Mouse (Mus musculus): ENCODE measurements around the gene Oard1. TPM values are rescaled to one million over a fixed set of nuclear protein-coding genes. Genes with fewer than 3 reads are reported as not detected.

Gene Oard1
- polyA plus RNA-seq, 1 experiment = 20.7 TPM

DNA sequence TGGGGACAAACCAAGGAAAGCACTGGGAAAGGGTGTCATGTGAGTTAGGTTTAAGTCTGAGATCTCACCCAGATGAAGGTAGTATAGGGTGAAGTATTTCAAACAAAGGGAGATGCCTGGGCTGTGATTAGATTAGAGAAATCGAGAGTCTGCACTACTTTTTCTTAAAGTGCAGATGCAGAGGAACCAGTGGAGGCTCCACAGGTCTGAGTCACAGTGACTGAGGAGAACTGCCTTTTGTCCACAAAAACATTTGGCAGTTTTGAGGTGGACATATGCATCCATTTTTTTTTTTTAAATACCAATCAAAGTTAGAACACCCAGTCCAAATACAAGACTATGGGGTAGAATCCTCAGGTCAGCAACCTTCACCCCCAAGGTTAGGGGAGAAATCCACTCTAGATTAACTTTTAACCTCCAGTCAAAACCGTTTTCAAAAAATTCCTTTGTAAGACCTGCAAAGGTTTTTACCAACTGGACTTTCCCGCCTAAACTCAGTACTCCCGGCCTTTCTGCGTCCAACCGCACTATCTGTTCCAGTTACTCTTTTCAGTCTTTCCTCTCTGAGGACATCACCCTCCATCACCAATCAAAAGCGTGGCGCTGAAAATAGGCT lies 1.8 kb upstream of the Oard1 start:
- DNase-seq (ENCODE audit: extremely low spot score in 1 of 2, low spot score in 1 of 2) = no peak

DNA sequence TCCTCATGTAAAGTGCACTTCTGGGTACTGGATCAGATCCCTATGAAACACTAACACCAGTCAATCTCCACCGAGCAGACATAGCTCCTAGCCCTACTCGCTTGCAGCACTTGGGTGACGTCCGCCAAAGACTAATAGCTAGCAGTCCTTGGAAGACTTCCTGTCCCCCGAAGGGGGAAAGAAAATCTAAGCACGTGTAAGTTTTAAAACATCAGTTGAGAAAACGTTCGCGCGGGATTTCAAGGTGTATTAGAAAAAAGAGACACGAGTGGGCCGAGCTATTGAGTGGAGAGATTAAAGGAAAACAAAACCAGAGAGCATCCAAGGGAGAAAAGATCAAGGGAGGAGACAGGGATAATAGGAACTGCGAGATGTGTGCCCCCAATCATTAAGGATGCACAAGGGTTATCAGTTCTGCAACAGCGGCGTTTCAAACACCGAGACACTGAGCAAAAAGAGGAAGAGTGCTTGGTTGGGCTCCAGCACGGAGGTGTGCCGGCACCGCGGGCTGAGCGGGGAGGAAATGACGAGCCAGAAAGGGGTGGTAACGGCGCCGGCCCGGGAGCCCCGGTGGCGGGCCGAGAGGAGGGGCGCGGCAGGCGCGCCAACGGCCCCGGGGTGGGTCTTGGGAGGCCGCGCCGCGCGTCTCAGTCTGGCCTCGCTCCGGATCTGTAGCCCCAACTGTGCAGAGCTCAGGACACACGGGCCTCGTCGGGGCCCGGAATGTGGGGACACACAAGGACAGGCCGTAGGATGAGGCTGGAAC lies 1.1 kb upstream of the Oard1 start:
- peak; percentile 25 to 67 for DNase-seq (ENCODE audit: extremely low spot score in 1 of 2, low spot score in 1 of 2)

DNA sequence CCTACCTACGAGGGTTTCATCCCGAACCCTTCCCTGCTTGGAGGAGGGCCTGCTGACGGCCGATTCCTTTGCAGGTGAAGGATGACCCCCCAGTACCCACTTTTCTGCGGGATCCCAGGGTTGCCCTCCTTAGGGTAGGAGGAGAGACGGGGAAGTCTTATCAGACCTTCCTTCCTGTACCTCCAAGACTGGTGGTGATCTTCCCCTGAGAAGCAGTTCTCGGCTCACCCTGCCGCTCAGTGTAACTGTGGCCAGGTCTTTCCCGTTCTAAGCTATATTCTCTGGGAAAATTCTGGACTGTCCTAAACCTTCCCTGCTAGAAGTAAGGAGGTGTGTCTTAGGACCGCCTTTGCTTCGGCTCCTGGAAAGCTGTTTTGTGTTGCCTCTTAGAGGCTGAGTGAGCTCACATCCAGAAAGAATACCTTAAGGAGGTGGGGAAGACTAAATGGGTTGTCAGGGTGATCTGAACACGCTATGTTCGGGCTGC lies 528 bp downstream of the Oard1 start:
- no peak for DNase-seq (ENCODE audit: extremely low spot score in 1 of 2, low spot score in 1 of 2)

DNA sequence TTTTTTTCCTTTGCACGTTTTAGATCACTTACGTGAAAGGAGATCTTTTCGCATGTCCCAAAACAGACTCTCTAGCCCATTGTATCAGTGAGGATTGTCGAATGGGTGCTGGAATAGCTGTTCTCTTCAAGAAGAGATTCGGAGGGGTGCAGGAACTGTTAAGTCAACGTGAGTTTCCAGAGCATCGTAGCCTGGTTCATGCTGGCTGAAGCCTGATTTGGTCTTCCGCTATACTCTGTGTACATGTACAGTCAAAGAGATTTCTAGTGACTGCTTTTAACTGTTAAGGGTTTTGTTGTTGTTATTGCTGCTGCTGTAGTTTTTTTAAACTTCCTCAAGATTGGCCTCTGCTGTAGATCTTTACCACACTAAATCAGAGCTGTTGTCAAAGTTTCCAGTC lies 1.4 kb downstream of the Oard1 start:
- no peak for DNase-seq (ENCODE audit: extremely low spot score in 1 of 2, low spot score in 1 of 2)

DNA sequence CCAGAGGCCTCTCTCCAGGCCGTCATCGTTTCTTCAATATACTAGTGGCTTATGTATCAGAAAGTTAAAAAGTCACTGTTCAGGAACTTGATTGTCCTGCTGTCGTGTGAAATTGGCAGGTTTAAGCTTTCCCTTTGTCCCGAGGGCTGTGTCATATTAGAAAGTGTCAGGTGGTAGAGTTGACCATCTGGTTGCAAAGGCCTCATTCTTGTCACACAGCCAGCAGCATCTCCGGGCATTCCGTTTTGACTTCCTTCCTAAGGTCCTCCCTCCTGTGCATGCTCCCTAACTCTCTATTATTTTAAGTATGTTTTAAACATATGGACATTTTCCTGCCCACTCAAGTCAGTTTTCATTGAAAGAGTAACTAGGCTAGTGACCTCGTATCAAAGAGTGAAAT lies 6.2 kb downstream of the Oard1 start:
- no peak for DNase-seq (ENCODE audit: extremely low spot score in 1 of 2, low spot score in 1 of 2)

DNA sequence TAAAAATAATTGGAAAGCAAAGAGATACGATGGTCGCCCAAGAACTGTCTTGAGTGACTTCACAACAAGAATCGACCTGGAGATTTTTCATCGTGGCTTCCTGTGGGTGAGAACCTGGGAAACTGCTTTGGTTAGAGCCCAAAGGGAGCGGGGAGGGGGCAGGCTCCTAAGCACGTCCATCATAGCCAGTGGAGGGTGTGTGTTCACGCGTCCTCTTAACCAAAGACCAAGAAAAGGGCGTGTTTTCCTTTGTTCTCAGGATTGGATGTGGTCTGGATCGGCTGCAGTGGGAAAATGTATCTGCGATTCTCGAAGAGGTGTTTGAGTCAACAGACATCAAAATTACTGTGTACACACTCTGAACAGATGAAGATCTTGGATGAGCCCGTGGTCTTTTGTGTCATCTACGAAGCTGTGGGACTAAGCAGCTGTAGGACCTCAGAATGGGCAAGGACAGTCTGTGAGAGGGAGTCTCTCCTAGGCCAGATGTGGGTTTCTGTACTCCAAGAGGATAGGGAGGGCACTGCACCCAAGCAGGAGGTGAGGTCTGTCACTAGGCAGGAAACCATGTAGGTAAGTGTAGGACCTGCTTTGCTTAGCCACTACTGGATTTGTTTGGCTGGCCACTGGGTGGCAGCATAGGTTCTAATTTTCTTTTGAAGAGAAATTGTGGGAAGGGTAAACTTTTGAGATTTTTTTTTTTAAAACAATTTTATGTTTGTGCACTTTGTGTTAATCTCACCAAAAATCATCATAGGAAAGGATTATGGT lies 6.8 kb downstream of the Oard1 start:
- peak in 1 of 2 experiments; percentile 77 for DNase-seq (ENCODE audit: extremely low spot score in 1 of 2, low spot score in 1 of 2)

DNA sequence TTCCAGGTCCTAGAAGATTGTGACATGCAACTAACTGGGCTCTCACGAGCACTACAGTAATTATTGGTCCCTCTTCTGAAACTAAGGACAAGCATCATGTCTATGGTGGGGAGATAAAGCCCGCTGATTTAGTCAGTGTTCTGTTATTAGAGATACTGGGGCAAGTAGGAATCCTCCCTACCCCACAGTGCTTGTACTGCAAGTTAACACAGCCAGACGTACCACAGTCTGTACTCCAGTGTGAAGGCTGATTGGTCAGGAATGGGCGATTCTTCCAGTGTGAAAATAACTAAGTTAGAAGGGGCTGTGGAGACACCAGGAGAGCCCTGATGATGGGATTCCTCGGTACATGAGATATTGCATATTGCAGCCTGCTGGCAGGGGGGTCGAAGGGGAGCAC lies 7.7 kb downstream of the Oard1 start:
- no peak for DNase-seq (ENCODE audit: extremely low spot score in 1 of 2, low spot score in 1 of 2)

DNA sequence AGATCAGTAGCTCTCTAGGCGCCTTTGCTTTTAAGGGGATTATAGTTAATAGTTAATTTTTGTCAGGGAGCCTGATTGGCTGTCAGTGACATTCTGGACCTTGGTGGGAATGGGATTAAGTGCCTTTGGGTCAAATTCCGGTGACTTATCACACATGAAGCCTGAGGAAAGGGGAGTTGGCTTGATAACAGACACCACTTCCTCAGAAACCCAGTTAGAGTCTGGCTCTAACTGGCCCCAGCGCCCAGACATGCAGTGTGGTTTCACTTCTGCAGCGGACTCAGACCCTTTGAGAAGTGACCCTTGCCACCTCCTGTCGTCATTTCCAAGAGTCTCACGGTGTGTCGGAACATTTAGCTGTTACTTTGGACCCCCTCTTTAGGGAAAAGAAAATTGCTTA lies 8.4 kb downstream of the Oard1 start:
- no peak for DNase-seq (ENCODE audit: extremely low spot score in 1 of 2, low spot score in 1 of 2)

DNA sequence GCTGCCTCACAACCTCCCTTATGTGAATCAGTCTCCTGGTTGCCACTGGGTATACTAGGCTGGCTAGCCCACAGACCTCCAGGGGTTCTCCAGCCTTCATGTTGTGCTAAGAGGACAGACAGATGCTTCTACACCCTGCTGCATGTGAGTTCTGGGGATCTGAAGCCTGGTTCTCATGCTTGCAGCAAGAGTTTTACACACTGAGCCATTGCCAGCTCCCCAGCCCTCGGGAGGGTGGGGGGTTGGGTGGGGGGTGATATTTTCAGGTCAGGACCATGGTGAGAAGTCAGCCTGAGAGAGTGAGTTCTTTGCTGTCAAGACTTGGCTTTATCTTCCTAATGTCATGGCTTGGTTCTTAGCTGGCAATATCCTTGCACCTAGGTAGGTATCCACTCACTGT lies 9.0 kb downstream of the Oard1 start:
- DNase-seq (ENCODE audit: extremely low spot score in 1 of 2, low spot score in 1 of 2) = no peak

DNA sequence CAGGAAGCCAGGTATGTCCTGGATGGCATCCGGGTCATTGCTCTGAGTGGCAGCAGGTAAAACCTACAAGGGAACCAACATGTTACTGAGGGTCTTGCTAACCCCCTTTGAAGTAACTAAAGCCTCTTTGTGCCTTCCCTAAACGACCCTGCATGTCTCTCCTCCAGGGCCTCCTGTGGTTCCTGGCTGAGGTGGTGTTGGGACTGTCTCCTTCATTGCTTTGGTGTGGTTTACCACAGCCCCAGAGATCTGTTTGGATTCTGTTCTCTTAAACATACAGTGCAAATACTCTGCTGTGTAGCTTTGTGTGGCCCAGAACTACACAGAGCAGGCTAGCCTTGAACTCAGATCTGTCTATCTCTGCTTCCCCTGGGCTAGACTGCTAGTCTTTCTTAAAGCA lies 9.8 kb downstream of the Oard1 start:
- DNase-seq (ENCODE audit: extremely low spot score in 1 of 2, low spot score in 1 of 2) = no peak

DNA sequence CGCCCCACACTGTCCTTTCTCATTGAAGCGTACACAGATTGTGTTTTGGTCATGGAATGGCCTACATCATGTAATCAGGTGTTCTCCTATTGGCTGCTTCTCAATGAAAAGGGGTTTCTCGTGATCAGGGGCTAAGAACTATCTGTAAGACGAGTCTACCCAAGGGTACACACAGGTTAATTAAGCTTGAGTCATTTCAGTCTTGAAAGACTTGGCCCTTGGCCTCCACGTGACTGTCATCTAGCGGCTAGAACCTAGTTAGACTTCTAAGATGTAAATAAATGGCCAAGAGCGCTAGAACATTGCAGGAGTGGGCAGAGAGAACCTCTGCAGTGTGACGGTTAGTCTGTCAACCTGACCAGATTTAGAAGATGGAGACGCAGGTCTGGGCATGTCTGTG lies 14.4 kb downstream of the Oard1 start:
- no peak for DNase-seq (ENCODE audit: extremely low spot score in 1 of 2, low spot score in 1 of 2)

DNA sequence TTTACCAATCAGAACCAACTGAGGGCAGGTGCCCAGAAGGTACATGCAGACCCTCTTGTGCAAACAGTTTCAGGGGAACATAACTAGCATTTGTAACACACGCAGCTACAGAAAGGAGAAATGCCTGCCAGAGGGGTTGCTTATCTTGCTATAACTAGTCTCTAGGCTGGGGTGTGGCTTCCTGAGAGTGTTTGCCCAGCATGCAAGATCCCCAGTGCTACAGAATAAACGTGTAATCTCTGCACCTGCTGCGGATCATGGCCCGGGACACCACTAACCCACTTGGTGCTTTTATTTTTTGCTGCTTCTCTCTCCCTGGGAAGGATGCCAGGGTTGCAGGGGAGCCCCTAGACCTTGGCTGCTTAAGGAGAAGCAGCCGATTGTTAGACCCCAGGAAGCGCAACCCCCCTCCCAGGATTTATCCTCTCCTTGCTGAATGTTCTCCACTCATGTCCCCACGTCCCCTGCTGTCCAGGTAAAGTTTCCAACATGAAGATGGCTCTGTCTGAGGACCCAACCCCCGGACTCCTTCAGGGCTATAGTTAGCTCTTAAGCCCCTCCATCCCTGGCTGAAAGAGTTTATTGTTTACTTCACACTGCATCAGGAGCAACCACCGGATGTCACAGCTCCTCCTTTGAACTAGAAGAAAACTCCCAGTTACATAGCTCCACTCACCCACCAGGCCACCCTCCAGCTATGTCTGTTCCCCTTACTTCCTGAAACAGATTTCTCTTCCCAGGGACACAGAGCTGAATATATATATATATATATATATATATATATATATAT lies 16.2 kb downstream of the Oard1 start:
- DNase-seq (ENCODE audit: extremely low spot score in 1 of 2, low spot score in 1 of 2) = no peak

DNA sequence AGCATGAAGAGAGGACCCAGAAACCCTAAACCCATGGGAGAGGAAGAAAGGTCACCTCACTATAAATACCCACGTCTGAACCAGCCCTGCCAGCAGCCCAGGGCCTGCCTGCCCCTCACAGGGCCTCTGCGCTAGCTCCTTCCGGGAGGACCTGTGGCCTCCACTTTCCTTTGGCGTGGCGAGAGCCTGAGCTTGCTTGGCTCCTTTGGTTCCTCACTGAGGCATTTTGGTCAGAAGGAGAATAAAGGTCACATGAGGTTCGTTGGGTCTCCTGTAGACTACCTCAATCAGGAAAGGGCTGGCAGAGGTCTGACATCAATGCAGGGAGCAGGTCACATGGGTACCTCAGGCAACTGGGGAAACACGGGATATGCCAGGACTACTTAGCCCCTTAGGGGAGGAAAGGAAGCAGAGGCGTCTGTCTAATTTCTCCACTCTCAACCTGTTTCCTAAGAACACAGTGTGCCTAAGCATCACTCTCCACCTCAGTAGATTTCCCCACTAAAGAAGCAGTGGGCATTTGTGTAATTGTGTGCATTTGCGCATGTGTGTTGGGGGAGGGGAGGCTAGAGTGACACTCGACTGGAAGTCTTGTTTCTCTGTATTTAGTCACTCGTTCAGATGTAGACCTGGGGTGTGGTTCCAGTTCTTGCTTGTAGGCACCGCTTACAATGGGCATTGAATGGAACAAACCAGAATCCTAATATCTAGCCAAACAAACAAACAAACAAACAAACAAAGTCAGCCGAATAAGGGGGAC lies 17.4 kb downstream of the Oard1 start:
- DNase-seq (ENCODE audit: extremely low spot score in 1 of 2, low spot score in 1 of 2) = no peak

DNA sequence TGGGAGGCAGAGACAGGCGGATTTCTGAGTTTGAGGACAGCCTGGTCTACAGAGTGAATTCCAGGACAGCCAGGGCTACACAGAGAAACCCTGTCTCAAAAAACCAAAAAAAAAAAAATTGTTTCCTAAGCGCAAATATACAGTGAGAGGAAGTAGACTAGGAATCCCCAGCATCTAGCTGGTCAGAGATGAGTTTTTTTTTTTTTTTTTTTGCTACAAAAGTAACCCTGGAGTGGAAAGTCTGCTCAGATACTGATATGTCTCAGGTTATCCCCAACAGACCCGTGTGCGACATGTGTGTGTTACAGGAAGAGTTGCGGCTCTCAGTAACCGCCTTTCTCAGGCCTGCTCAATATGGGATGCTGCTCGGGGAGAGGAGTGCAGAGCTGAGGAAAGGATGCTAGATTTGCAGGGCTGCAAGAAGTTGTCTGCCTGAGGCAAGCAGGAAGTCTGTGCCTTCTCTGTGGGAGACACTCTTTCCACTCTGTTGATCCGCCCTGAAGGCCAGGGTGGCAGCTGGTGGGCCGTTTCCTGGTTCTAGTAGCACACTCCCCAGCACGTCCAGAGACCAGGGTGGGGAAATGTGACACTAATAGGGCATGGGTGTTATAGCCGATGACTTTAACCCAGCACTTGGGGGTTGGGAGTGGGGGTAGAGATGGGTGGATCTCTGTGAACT lies 18.2 kb downstream of the Oard1 start:
- DNase-seq (ENCODE audit: extremely low spot score in 1 of 2, low spot score in 1 of 2) = no peak

DNA sequence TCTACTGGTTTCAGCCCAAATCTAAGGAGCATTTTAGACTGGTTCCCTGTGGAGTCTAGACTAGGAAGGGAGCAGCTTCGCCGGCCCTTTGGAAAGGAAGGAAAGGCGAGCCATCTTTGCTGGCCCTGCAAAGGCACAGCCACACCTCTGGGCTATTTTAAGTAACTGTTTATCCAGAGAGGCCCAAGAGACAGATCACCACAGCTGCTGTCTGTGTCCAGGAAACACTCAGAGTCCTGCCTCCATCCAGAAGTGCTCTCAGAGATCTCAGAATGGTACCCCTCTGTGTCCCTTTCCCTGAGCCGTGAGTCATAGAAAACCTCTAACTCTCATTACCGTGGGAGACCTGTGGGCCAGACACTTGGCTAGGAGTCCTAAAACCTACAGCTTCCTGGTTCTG lies 20.6 kb downstream of the Oard1 start:
- DNase-seq (ENCODE audit: extremely low spot score in 1 of 2, low spot score in 1 of 2) = no peak

DNA sequence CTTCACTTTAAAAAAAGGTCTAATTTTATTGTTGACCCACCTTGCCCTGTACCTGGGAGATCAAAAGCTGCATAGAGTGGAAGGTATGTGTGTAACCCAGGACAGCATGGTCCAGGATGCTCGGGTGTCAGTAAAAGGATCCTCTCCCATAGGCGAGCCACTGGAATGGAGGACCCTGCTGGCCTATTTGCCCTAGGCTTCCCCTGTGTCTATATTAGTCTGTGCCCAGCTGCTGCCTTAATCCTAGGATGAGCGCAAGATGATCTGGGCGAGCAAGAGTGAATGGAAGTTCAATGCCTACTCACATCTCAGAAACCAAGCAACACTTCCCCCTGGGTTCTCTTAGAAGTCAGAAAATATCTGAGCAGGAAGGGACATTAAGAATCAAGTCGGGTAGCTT lies 21.2 kb downstream of the Oard1 start:
- no peak for DNase-seq (ENCODE audit: extremely low spot score in 1 of 2, low spot score in 1 of 2)

DNA sequence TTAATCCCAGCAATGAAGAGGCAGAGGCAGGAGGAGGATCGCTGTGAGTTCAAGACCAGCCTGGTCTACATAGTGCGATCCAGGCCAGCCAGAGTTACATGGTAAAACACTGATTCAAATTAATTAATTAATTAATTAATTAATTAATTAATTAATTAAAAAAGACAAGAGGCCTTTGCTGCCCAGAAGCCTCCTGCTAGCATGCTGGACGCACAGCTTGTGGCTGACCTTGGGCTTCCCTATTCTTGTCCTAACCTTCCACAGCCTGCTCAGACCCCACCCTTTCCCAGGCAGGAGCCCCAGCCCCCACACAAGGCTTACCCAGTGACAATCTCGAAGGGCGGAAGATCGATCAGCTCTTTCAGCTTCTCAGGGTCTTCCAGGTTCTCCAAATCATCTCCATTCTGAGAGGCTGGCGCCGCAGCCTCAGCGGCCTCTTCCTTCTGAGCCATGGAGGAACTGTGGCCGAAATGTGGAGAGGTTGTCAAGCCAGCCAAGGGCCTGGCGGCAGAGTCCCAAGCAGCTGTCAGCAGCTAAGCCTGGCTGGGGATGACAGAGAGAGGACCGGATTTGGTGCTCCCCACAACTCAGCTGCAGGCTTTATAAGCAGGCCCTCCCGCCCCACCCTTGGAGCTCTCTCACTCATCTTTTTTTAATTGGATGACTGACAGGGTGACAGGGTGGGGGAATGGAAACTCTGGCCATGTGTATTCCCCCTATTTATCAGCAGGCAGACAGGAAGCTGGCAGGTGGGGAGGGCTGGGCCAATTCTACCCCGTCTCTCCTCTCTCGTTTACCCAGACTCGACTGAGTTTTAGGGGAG lies 22.6 kb downstream of the Oard1 start, which contains the start of gene Apobec2:
Apobec2 (minus strand) TSS at position 773 of the 823 bp plus-strand sequence.
- DNase-seq (ENCODE audit: extremely low spot score in 1 of 2, low spot score in 1 of 2) = no peak

DNA sequence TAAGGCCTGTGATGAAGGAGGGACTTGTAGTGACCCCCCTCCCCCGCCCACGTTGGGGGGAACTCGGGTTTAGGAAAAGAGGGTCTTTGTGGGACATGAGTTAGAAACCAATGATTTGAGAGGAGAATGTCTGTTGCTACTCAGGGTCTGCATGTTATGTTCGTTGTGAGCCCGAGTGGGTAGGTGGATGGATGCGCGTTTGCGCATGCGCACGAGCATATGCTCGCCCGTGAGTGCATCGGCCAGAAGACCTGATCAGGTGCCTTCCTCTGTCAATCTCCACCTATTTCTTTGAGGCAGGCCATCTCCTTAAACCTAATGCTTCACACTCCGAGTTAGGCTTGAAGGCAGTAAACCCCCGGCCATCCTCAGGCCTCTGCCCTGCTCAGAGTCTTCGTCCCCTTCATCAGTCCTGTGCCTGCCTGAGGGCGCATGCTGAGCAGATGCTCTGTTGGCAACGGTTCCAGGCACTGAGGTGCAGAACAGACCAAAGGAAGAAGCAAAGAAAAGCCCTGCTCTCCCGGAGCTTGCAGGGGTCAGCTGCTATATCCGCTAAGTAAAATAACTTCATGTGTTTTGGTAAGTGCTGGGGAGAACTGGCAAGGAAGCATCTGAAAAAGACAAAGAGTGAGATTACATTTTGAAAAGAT lies 23.3 kb downstream of the Oard1 start:
- no peak for DNase-seq (ENCODE audit: extremely low spot score in 1 of 2, low spot score in 1 of 2)
